Mouse (Mus musculus) limb, embryonic 10.5 days (tissue): ENCODE measurements around the gene Ssbp3. TPM values are rescaled to one million over a fixed set of nuclear protein-coding genes. Genes with fewer than 3 reads are reported as not detected.

Source experiments
- DNase-seq: peaks from one replicate; pipeline ENCODE4 v3.0.0-alpha.2; 2017; ENCODE audit warnings: low spot score
- H3K27ac ChIP-seq: fragments of 300-500 bp; sonication (generic); 2 replicates; pipeline ENCODE4 v1.5.1; 2016; ENCODE audit warnings: mild to moderate bottlenecking
- H3K27me3 ChIP-seq: fragments of 300-500 bp; sonication (generic); 2 replicates; pipeline ENCODE4 v1.6.1; 2016; ENCODE audit warnings: low read depth, mild to moderate bottlenecking; ENCODE audit not compliant: poor library complexity, severe bottlenecking
- H3K36me3 ChIP-seq: fragments of 300-500 bp; sonication (generic); 2 replicates; pipeline ENCODE4 v1.6.1; 2016; ENCODE audit warnings: mild to moderate bottlenecking, moderate library complexity
- H3K4me1 ChIP-seq: fragments of 300-500 bp; sonication (generic); 2 replicates; pipeline ENCODE4 v1.6.1; 2016
- H3K4me3 ChIP-seq: fragments of 300-500 bp; sonication (generic); 2 replicates; pipeline ENCODE4 v1.5.1; 2016; ENCODE audit warnings: mild to moderate bottlenecking, moderate library complexity
- H3K9me3 ChIP-seq: fragments of 300-500 bp; sonication (generic); replicated peaks from 2 replicates; pipeline ENCODE4 v1.6.1; 2016; ENCODE audit warnings: mild to moderate bottlenecking
- WGBS: fragments of 180-500 bp; shearing (Covaris S2); methylation state at CpG from one replicate; pipeline ENCODE4 v1.1.7; 2016; 5-methylcytosine and 5-hydroxymethylcytosine counted together
- polyA plus RNA-seq: library from polyadenylated mRNA; unstranded; fragments of >200 nt; fragmentation: Nextera tagmentation; extraction: Ambion mirVana; gene quantifications from 2 replicates; pipeline ENCODE4 v1.2.1, GENCODE M21; 2016

The Ssbp3 gene
- polyA plus RNA-seq, 1 experiment from 2014 or later = 250 TPM

- WGBS = 57% methylated on average over 10 of the region's 10 CpGs
- Histone ChIP-seq H3K36me3 (no peaks in the 10 kb centered on the region), H3K27me3 (no peaks in the 10 kb centered on the region), H3K4me3 (no peak overlapping the region), H3K9me3 (no peaks in the 10 kb centered on the region), H3K4me1 (peaks cover 67% of the 10 kb centered on the region), H3K27ac (peak overlapping the region; percentile 73; the same call in 1 of the 2 replicates)
- DNase-seq = no peak
Observed at GRCm38 (mm10) chr4:107098375-107098774, 187.9 kb downstream of the Ssbp3 start.

GRCm38 (mm10) chr4:107098791-107099525 lies 188.5 kb downstream of the Ssbp3 start:
- DNase-seq = peak; percentile 41
- Histone ChIP-seq H3K36me3 (no peaks in the 10 kb centered on the region), H3K27me3 (no peaks in the 10 kb centered on the region), H3K4me3 (no peak overlapping the region), H3K4me1 (peaks cover 61% of the 10 kb centered on the region), H3K27ac (peak overlapping the region; percentile 73), H3K9me3 (no peaks in the 10 kb centered on the region)
- 74% methylated on average over 17 of the region's 17 CpGs for WGBS

Other genes with a start within 250 kb of the Ssbp3 start
- 110 and 132 TPM in 2 replicates for gene Ttc4, start 231.8 kb upstream of the Ssbp3 start, polyA plus RNA-seq
- gene Mroh7, start 179.8 kb upstream of the Ssbp3 start, polyA plus RNA-seq = 0.04 and 0.05 TPM in 2 replicates
- 0.09 and 0.13 TPM in 2 replicates for gene Fam151a, start 176.8 kb upstream of the Ssbp3 start, polyA plus RNA-seq
- 9.0 and 10.7 TPM in 2 replicates for gene Acot11, start 105.7 kb upstream of the Ssbp3 start, polyA plus RNA-seq
- 145 and 167 TPM in 2 replicates for gene Mrpl37, start 156.2 kb downstream of the Ssbp3 start, polyA plus RNA-seq
- 11.7 and 12.6 TPM in 2 replicates for gene Cyb5rl, start 156.3 kb downstream of the Ssbp3 start, polyA plus RNA-seq
- gene Cdcp2, start 186.2 kb downstream of the Ssbp3 start, polyA plus RNA-seq = 0.11 TPM in 1 of 2 replicates, not detected in the other